Mouse (Mus musculus) midbrain, embryonic 11.5 days (tissue): ENCODE data around the gene Snd1. TPM values are rescaled to one million over a fixed set of nuclear protein-coding genes. Genes with fewer than 3 reads are reported as not detected.

ENCODE experiments used
- ATAC-seq: fragments of 200-750 bp; cut with Nextera tagmentation; 2 replicates; pipeline ENCODE4 v1.8.0; 2017; ENCODE audit warnings: moderate TSS enrichment, moderate library complexity; ENCODE audit not compliant: low FRiP score
- DNase-seq: peaks from one replicate; pipeline ENCODE4 v3.0.0; 2015; ENCODE audit warnings: low spot score; ENCODE audit errors: missing footprints
- H3K27ac ChIP-seq: fragments of 300-500 bp; sonication (generic); 2 replicates; pipeline ENCODE4 v1.5.1; 2014; ENCODE audit warnings: low read depth, low read length
- H3K27me3 ChIP-seq: fragments of 300-500 bp; sonication (generic); 2 replicates; pipeline ENCODE4 v1.6.1; 2014; ENCODE audit warnings: mild to moderate bottlenecking, low read length, moderate library complexity, mixed read lengths; ENCODE audit not compliant: control insufficient read depth, insufficient read depth
- H3K36me3 ChIP-seq: fragments of 300-500 bp; sonication (generic); 2 replicates; pipeline ENCODE4 v1.6.1; 2014; ENCODE audit warnings: mild to moderate bottlenecking, low read length, moderate library complexity, mixed read lengths; ENCODE audit not compliant: control insufficient read depth, insufficient read depth
- H3K4me1 ChIP-seq: fragments of 300-500 bp; sonication (generic); 2 replicates; pipeline ENCODE4 v1.6.1; 2014; ENCODE audit warnings: low read length; ENCODE audit not compliant: control insufficient read depth, insufficient read depth
- H3K4me2 ChIP-seq: fragments of 300-500 bp; sonication (generic); 2 replicates; pipeline ENCODE4 v1.6.1; 2014; ENCODE audit warnings: mild to moderate bottlenecking, moderate library complexity
- H3K4me3 ChIP-seq: fragments of 300-500 bp; sonication (generic); 2 replicates; pipeline ENCODE4 v1.5.1; 2014; ENCODE audit warnings: low read depth, low read length
- H3K9ac ChIP-seq: fragments of 300-500 bp; sonication (generic); 2 replicates; pipeline ENCODE4 v1.6.1; 2014; ENCODE audit warnings: low read length
- H3K9me3 ChIP-seq: fragments of 300-500 bp; sonication (generic); 2 replicates; pipeline ENCODE4 v1.6.1; 2016; ENCODE audit warnings: low read length; ENCODE audit not compliant: control insufficient read depth
- WGBS: fragments of 180-500 bp; shearing (Covaris S2); extraction: QIAGEN DNeasy Blood & Tissue Kit; methylation state at CpG from one replicate; pipeline ENCODE4 v1.1.7; 2014; 5-methylcytosine and 5-hydroxymethylcytosine counted together
- polyA plus RNA-seq: library from polyadenylated mRNA; unstranded; fragments of >200 nt; fragmentation: Nextera tagmentation; extraction: Ambion mirVana; gene quantifications from 2 replicates; pipeline ENCODE4 v1.2.1, GENCODE M21; 2014

The Snd1 gene
- polyA plus RNA-seq, 1 experiment from 2014 or later: 88.9 TPM

GRCm38 (mm10) chr6:28859094-28859493, 384.2 kb downstream of the Snd1 start:
- 94% methylated on average over 2 of the region's 2 CpGs for WGBS
- H3K9ac ChIP-seq: no peak overlapping the region
- DNase-seq (peak; percentile 53), ATAC-seq (no peak)
- H3K4me1 ChIP-seq: peaks cover 6% of the 10 kb centered on the region
- no peaks in the 10 kb centered on the region for H3K36me3 ChIP-seq
- no peak overlapping the region for H3K4me3 ChIP-seq
- no peak overlapping the region for H3K4me2 ChIP-seq
- no peaks in the 10 kb centered on the region for H3K27me3 ChIP-seq
- H3K27ac ChIP-seq: no peak overlapping the region
- no peaks in the 10 kb centered on the region for H3K9me3 ChIP-seq

- ATAC-seq (no peak), DNase-seq (peak; percentile 69)
- Histone ChIP-seq H3K27me3 (no peaks in the 10 kb centered on the region), H3K4me2 (no peak overlapping the region), H3K27ac (no peak overlapping the region), H3K9me3 (no peaks in the 10 kb centered on the region), H3K9ac (no peak overlapping the region), H3K4me1 (no peaks in the 10 kb centered on the region), H3K36me3 (no peaks in the 10 kb centered on the region), H3K4me3 (no peak overlapping the region)
- 37% methylated on average over 2 of the region's 2 CpGs for WGBS
Observed at GRCm38 (mm10) chr6:28860450-28860849, 385.5 kb downstream of the Snd1 start.

- Histone ChIP-seq H3K4me3 (no peak overlapping the region), H3K36me3 (no peaks in the 10 kb centered on the region), H3K27me3 (no peaks in the 10 kb centered on the region), H3K27ac (no peak overlapping the region), H3K4me2 (no peak overlapping the region), H3K9ac (no peak overlapping the region), H3K9me3 (no peaks in the 10 kb centered on the region), H3K4me1 (no peaks in the 10 kb centered on the region)
- DNase-seq (peak; percentile 31), ATAC-seq (no peak)
- 38% methylated on average over 2 of the region's 2 CpGs for WGBS
Observed at GRCm38 (mm10) chr6:28860922-28861321, 386.0 kb downstream of the Snd1 start.

- WGBS: 86% methylated on average over 8 of the region's 8 CpGs
- Histone ChIP-seq H3K4me1 (no peaks in the 10 kb centered on the region), H3K27ac (no peak overlapping the region), H3K4me3 (no peak overlapping the region), H3K9ac (no peak overlapping the region), H3K4me2 (no peak overlapping the region), H3K27me3 (no peaks in the 10 kb centered on the region), H3K9me3 (no peaks in the 10 kb centered on the region), H3K36me3 (no peaks in the 10 kb centered on the region)
- DNase-seq: no peak
- no peak for ATAC-seq
Observed at GRCm38 (mm10) chr6:28862304-28862703, 387.4 kb downstream of the Snd1 start.

GRCm38 (mm10) chr6:28864684-28865083, 389.7 kb downstream of the Snd1 start:
- WGBS: 70% methylated on average over 5 of the region's 5 CpGs
- H3K27me3 ChIP-seq: no peaks in the 10 kb centered on the region

GRCm38 (mm10) chr6:28865112-28865511, 390.2 kb downstream of the Snd1 start:
- no peaks in the 10 kb centered on the region for H3K27me3 ChIP-seq
- no peak overlapping the region for H3K27ac ChIP-seq
- no peak overlapping the region for H3K4me2 ChIP-seq
- H3K9me3 ChIP-seq: no peaks in the 10 kb centered on the region
- no peaks in the 10 kb centered on the region for H3K36me3 ChIP-seq
- no peaks in the 10 kb centered on the region for H3K4me1 ChIP-seq
- no peak for ATAC-seq
- H3K9ac ChIP-seq: no peak overlapping the region
- 77% methylated on average over 10 of the region's 10 CpGs for WGBS
- H3K4me3 ChIP-seq: no peak overlapping the region
- peak; percentile 69 for DNase-seq

More at GRCm38 (mm10) chr6:28864684-28865083, 389.7 kb downstream of the Snd1 start:
- Histone ChIP-seq H3K4me1 (no peaks in the 10 kb centered on the region), H3K9me3 (no peaks in the 10 kb centered on the region), H3K4me3 (no peak overlapping the region), H3K9ac (no peak overlapping the region), H3K4me2 (no peak overlapping the region), H3K36me3 (no peaks in the 10 kb centered on the region), H3K27ac (no peak overlapping the region; the same call in 1 of the 2 replicates)
- ATAC-seq: no peak; the same call in 1 of the 2 replicates
- DNase-seq: peak; percentile 44

GRCm38 (mm10) chr6:28866206-28866605, 391.3 kb downstream of the Snd1 start:
- Histone ChIP-seq H3K4me1 (no peaks in the 10 kb centered on the region), H3K4me3 (no peak overlapping the region), H3K36me3 (no peaks in the 10 kb centered on the region), H3K27ac (no peak overlapping the region), H3K9me3 (no peaks in the 10 kb centered on the region), H3K9ac (no peak overlapping the region), H3K27me3 (no peaks in the 10 kb centered on the region), H3K4me2 (no peak overlapping the region)
- DNase-seq (no peak), ATAC-seq (no peak)
- 95% methylated on average over 3 of the region's 3 CpGs for WGBS

GRCm38 (mm10) chr6:28867516-28868251, 392.7 kb downstream of the Snd1 start:
- H3K4me3 ChIP-seq: no peak overlapping the region
- no peaks in the 10 kb centered on the region for H3K4me1 ChIP-seq
- whole genome bisulfite sequencing: 87% methylated on average over 2 of the region's 2 CpGs
- ATAC-seq (no peak), DNase-seq (peak; percentile 19)
- no peaks in the 10 kb centered on the region for H3K9me3 ChIP-seq
- no peaks in the 10 kb centered on the region for H3K27me3 ChIP-seq
- no peak overlapping the region for H3K27ac ChIP-seq
- no peaks in the 10 kb centered on the region for H3K36me3 ChIP-seq
- H3K9ac ChIP-seq: no peak overlapping the region
- no peak overlapping the region for H3K4me2 ChIP-seq

- H3K36me3 ChIP-seq: no peaks in the 10 kb centered on the region
- 88% methylated on average over 5 of the region's 5 CpGs for WGBS
- no peak overlapping the region for H3K27ac ChIP-seq
- no peak overlapping the region for H3K9ac ChIP-seq
- ATAC-seq (no peak), DNase-seq (peak; percentile 69)
- no peak overlapping the region for H3K4me3 ChIP-seq
- H3K4me1 ChIP-seq: no peaks in the 10 kb centered on the region; the same call in 1 of the 2 replicates
- H3K27me3 ChIP-seq: no peaks in the 10 kb centered on the region
- H3K4me2 ChIP-seq: no peak overlapping the region
- no peaks in the 10 kb centered on the region for H3K9me3 ChIP-seq
Observed at GRCm38 (mm10) chr6:28871725-28872420, 396.9 kb downstream of the Snd1 start.
